Mouse (Mus musculus): ENCODE data around the gene Irgm2. TPM values are rescaled to one million over a fixed set of nuclear protein-coding genes. Genes with fewer than 3 reads are reported as not detected.
"Not testable (repeated sequence)": the region's sequence is repeated elsewhere in the genome, so short reads cannot be mapped to it uniquely, and the experiment has no call there.

The Irgm2 gene
- total RNA-seq (2021) = 10 to 100 TPM; 11.5 to 25.9 TPM
- long read RNA-seq, experiment 1, partial matches to known transcripts = 0 of 4 reads
- long read RNA-seq, experiment 1, other reads (novel, unspliced or antisense) = 0 of 4 reads
- long read RNA-seq, experiment 2, partial matches to known transcripts = 0 of 5 reads
- long read RNA-seq, experiment 2, other reads (novel, unspliced or antisense) = 5 of 5 reads

DNA sequence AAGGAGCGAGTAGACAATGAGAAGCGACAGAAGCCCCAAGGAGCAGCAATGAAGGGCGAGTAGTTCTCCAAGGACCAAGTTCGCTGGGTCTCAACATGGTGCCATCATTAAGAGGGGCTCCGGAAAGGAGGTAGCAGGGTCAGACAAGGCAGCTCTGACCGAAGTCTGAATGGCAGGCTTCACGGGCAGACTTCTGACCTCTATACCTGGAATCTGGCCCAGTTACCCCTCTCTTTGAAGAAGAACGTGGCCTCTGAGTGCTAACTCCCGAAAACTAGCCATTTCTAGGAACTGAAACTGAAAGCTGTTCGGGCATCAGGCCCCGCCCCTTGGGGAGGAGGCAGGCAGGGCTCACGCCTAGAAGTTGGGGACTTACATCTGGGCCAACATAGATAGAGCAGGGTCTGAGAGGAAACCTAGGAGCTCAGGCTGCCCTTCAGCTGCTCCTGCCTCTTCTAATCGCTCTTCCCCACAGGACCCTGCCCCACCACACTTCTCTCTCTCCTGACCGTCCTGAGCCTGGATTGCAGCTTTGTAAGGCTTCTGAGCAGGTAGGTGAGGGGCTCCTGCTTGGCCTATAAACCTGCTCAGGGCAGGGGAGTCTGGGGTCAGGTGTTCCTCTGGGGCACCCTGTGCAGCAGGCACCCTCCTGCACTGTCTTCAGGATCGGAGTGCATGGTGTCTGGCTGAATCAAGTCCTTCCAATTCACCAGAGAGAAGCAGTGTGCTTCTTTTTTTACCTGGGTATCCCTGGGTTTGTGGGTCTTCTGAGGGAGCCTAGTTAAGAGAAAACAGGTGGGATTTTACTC is at the start of gene Irgm2, which contains the start of gene Igtp:
Gene Irgm2, plus strand, starts transcription at position 390 of the 809 bp plus-strand sequence.
Gene Igtp, plus strand, starts transcription at position 328 of the 809 bp plus-strand sequence.
- DNase-seq (ENCODE audit: low spot score in 2 of 2) = peak; percentile 77 to 80

DNA sequence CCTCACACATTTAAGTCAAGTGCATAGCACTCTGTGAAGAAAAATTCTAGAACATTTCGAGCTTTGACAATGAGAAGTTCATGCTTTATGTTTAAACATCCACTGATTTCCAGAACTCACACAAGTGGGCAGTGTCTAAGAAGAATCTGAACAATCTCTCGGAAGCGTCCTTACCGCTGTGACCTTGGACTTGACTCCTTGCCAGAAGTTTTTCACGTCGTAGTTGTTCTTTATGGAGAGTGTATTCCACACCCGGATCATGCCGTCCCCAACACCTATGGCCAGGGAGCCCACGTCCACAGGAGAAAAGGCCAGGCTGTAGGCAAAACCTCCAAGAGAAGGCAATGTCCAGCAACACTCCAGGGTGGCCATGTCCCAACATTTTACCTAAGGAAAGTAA is 44.0 kb upstream of the Irgm2 start:
- no peak for DNase-seq (ENCODE audit: low spot score in 2 of 2)

DNA sequence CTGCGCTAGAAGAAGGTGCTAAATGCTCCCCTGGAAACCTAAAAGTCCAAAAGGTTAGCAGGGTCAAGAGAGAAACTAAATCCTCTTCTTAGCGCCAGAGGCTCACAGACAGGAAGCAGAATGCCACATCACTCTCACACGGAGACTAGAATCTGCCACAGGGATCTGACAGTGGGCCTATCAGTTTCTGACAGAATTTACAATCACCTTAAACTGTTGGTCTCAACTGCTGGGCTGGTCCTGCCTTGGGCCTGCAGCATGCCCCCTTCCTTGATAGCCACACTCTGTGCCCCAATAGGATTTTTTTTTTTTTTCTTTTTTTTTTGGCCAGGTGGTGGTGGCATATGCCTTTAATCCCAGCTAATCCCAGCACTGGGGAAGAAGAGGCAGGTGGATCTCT is 42.5 kb upstream of the Irgm2 start:
- no peak for DNase-seq (ENCODE audit: low spot score in 2 of 2)

DNA sequence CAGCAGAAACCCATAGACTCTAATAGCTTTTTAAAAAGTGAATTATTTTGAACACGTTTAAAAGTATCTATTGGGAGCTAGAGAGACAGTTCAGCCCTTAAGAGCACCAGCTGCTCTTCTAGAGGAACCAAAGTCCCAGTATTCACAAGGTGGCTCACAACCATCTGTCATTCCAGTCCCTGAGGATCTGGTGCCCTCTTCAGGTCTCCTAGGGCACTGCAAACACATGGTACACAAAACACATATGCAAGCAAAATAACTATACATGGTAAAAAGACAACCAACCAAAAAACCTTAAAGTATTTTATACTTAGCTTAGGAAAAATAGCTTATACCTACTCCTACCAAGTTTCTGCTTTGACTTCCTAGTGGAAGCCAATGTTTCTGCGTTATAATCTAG is 34.3 kb upstream of the Irgm2 start:
- DNase-seq (ENCODE audit: low spot score in 2 of 2) = no peak

DNA sequence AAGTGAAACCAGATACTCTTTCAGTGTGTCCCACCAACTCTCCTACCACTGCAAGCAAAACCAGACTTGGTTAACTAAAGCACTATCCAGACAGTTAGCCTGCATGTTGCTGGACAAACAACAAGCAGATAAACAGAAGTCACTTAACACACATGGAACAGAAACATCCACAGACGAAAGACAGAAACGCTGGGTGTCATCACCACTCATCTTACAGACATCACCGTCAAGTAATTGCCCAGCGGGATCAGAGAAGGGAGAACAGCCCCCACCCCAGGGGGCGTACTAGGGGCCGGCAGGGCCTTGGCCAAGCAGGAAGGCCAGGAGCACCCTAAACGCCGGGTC is 31.6 kb upstream of the Irgm2 start:
- no peak for DNase-seq (ENCODE audit: low spot score in 2 of 2)

DNA sequence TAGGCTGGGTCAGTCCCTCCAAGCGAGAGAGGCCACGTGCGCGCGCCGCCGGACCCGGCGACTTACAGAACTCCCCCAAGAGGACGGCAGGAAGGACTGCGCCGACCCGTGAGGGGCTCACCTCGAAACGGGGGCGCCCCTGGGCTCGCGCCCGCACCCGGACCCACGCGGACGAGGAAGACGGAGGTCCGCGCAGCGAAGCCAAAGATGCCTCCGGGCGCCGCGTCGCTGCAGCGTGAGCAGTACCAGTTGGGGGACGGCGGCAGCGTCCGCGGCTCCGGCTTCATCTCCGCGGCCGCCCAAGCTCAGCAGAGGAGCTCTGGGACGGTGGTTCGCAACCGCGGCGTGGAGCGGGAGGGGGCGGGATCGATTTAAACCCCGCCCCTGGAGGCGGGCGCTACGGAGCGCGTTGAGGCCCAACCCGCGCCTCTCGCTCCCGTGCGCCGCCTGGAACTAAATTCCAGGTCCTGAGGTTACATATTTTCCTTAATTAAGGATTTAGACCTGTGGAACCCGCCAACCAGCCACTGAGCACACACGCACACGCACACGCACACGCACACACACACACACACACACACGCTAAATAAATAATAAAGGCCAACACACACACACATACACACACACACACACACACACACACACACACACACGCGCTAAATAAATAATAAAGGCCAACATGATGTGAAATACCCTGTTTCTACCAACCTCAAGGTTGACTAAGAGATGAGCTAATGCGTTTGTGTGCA is 31.1 kb upstream of the Irgm2 start, which contains the start of gene Gemin5:
Gene Gemin5, minus strand, starts transcription at position 373 of the 749 bp plus-strand sequence.
- DNase-seq (ENCODE audit: low spot score in 2 of 2) = peak; percentile 90 to 91

DNA sequence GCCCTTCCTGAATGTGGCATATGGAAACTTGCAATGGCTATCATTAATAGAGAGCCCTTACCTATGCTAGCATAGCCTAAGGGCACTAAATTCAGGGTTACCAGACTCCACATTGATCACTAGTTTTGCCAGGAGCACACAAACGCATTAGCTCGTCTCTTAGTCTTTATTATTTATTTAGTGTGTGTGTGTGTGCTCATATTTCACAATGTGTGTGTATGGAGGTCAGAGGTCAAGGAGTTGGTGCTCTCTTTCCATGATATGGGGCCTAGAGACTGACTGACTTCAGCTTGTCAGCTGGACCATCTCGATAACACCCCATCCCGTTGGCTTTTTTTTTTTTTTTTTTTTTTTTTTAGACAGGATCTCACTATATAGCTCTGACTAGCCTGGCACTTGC is 29.8 kb upstream of the Irgm2 start:
- DNase-seq (ENCODE audit: low spot score in 2 of 2) = no peak

DNA sequence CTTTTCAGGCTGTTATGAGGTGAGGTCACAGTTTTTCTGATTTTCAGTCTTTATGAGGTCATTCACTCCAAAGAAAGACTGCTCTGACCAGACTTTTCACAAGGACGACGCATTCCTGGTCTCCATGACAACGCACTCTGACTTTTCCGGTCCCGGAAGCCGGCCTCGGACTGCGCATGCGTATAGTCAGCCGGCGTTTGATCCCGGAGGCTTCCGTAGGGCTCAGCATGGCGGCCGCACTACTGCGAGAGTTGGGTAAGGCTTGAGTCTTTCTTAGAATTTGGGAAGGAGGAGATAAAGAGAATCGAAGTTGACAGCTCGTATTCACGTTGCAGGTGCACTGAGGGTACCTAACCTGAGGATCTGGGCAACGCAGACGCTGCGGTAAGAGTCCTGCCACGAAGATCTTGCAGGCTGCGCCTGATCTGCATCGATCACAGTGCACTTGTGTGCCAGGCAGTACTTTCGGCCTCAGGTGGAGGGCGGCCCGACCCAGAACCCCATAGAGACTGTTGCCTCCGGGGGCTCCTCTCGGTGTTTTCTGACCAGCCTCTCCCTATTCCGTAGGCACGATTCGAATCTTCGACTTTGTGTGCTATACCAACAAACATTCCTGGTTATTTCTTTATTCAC is 27.8 kb upstream of the Irgm2 start, which contains the start of gene Mrpl22:
Gene Mrpl22, plus strand, starts transcription at position 203 of the 633 bp plus-strand sequence.
- DNase-seq (ENCODE audit: low spot score in 2 of 2) = peak; percentile 96 to 97

DNA sequence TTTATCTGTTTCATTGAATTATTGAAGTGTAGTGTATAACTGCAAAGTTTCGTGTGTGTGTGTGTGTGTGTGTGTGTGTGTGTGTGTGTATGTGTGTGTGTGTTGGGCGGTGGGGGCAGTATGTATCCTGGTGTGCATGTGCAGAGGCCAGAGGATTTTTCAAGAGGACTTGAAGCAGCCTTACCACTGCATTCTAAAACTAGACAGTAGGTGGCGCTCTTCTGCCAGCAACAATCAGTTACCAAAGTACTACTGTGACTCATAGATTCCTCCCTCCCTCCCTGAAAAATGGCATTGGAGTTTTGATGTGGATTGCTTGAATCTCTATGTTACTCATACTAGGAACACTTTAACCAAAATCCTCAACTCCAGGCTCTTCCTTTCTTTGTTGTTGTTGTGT is 19.9 kb upstream of the Irgm2 start:
- peak; percentile 69 to 75 for DNase-seq (ENCODE audit: low spot score in 2 of 2)

DNA sequence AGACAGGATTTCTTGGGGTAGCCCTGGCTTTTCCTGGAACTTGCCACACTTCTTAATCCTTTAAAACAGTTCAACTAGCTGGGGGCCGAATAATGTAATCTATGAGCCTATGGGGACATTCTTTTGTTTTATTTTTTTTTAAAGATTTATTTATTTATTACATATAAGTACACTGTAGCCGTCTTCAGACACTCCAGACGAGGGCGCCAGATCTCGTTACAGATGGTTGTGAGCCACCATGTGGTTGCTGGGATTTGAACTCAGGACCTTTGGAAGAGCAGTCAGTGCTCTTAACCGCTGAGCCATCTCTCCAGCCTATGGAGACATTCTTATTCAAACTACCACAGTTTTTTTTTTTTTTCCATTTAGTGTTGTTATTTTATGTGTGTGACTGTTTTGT is 19.4 kb upstream of the Irgm2 start:
- not testable (repeated sequence) for DNase-seq (ENCODE audit: low spot score in 2 of 2)

DNA sequence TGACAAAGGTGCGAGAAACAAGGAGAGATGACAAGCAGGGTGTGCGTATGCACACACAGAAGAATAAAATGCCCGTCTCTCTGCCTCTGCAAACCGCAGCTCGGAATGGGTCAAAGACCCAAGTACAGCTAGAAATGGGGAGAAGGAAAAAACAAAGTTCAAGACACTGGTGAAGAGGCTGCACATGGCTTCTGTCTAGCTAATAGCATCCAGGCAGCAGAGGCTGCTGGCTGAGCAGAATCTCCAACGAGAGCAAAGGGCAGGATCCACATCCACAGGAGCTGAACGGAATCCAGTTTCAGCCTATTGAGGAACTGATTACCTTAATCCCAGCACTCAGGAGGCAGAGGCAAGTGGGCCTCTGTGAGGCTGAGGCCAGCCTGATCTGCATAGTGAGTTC is 18.7 kb upstream of the Irgm2 start:
- DNase-seq (ENCODE audit: low spot score in 2 of 2) = no peak

DNA sequence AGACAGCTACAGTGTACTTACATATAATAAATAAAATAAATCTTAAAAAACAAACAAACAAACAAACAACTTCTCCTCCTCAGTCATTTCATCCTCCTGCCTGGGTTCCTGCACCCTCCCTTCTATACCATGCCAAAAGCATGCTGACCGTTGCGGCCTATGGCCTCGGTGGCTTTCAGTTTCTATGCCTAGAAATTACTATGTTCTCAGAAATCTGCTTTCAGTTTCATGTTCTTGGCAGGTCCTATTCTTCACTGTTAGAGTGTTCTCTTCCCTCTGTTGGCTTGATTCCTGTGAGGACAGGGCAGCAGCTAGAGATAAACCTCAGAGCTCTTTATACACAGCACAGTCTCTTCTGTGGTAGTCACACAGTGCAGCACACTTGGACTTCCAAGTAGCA is 15.8 kb upstream of the Irgm2 start:
- DNase-seq (ENCODE audit: low spot score in 2 of 2) = no peak

DNA sequence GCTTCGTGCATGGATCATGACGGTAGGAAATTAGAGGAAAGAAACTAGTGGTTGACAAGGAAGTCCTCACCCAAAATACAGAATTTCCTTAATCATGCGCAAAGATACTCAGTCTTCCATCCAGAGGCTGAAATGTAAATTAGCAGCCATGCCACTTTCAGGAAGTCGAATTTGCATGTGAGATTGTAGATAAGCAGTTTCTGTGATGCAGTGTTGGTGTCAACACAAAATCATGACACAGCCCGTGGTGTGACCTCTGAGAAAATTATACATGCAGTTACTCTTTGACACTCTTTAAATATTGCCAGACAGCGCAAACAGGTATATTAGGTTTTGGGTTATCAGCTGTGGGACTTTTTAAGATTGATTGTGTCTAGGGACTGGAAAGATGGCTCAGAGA is 9.7 kb upstream of the Irgm2 start:
- DNase-seq (ENCODE audit: low spot score in 2 of 2) = no peak

DNA sequence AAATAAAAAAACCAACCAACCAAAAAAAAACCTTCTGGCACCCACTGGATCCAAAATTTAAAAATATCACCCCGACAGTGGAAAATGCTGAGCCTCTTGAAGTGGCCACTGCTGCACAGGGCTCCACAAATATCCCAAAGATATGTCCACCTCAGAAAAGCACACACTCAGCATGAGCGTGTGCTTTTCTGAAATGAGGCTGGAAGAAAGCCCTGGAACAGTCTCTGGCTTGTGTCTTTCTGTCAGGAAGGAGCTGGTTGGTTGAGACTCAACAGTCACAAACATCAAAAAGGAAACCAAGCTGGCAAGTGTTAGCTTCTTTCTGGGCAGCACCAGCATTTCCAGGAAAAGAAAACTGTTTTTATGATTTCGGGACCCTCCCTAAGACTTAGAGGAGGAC is 6.1 kb upstream of the Irgm2 start:
- DNase-seq (ENCODE audit: low spot score in 2 of 2) = no peak

DNA sequence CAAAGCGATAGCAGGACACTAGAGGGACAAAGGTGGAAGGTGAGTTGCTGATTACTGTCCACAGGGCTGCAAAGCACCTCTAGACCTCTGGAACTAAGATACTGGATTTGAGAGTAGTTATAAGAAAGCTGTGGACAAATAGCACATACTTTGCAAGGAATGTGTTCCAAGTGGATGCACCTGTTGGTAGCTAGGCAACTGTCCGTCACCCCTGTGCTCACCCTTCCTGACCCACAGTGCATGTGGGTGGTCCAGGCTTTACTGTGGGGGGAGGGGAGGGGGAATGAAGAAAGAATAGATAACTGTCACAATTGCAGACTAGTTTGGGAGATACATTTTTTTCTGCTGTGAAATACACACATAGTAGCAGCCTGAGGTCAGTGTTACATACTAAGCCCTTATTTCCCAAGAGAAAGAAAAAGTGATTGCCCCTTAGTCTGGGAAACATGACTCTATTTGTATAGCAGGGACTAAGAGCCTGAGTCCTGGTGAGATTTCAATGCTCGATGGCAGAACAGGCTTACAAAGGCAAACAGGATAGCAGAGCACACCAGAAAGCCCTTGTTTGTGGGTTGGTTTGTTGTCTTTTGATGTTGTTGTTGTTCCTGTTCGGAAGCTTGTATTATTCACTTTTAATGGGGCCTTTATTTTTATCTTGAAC is 5.4 kb upstream of the Irgm2 start:
- no peak for DNase-seq (ENCODE audit: low spot score in 2 of 2)

DNA sequence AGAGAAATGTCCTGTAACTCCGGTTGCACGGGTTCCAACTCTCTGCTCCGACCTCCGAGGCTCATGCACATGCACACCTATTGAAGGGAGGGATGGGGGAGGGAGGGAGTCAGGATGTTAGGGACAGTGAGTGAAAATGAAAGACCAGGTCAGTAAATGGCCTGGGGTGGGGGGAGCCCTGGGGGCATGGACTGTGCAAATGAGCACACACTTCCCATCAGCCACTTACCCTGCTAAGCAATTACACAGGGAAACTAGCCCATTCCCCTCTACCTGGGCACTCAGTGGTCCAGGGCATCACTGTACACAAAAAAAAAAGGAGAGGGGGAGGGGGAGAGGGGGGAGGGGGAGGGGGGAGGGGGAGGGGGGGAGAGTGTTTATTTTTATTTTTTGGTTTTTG is 755 bp upstream of the Irgm2 start:
- no peak for DNase-seq (ENCODE audit: low spot score in 2 of 2)

DNA sequence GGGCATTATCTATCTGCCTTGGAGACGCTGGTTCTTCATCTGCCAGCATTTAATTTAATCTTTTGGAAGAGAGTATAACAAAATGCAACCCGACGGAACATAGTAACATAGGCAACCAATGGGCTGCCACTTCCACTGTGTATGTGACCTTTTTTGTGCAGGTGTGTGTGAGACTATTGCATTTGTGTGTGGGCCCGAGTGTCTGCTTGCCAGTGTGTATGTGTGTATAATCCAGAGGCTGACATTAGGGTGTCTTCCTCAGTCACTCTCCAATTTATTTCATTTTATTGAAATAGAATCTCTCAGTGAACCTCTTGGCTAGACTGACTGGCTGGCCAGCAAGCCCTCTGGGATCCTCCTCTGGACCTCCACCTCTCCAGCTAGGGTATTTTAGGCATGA is 808 bp downstream of the Irgm2 start:
- DNase-seq (ENCODE audit: low spot score in 2 of 2) = no peak

DNA sequence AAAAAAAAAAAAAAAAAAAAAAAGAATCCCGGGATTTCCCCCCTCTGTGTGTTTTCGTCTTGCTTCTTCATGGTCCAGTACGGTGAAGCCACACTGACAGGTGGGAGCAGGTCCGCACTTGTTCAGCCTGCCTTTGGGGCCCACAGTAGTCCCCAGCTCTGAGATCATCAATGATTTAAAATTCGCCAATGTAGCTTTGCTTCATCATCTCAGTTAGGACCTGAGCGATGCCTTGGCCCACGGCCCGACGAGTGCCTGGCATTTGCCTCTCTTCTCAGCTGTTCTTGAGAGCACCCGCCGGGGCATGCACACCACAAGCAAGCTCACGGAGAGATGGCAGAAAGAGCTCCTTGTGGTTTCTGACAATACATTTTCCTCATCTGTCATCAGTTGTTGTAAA is 1.6 kb downstream of the Irgm2 start:
- no peak for DNase-seq (ENCODE audit: low spot score in 2 of 2)

DNA sequence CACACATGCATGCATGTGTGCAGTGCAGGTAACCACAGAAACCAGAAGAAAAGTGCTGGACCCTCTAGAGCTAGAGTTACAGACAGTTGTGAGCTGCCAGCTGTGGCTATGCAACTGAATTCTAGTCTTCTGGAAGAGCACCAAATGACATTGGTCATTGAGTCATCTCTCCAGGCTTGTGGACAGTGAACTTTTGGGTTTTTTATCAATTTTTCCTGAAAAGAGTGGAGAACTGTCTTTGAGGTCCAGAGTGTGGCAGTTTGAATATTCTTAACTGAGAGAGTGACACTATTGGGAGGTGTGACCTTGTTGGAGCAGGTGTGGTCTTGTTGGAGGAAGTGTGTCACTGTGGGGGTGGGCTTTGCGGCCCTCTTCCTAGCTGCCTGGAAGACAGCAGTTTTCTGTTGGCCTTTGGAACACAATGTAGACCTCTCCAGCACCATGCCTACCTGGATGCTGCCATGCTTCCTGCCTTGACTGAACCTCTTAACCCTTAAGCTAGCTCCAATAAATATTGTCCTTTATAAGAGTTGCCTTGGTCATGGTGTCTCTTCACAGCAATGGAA is 11.0 kb downstream of the Irgm2 start:
- DNase-seq (ENCODE audit: low spot score in 2 of 2) = no peak

DNA sequence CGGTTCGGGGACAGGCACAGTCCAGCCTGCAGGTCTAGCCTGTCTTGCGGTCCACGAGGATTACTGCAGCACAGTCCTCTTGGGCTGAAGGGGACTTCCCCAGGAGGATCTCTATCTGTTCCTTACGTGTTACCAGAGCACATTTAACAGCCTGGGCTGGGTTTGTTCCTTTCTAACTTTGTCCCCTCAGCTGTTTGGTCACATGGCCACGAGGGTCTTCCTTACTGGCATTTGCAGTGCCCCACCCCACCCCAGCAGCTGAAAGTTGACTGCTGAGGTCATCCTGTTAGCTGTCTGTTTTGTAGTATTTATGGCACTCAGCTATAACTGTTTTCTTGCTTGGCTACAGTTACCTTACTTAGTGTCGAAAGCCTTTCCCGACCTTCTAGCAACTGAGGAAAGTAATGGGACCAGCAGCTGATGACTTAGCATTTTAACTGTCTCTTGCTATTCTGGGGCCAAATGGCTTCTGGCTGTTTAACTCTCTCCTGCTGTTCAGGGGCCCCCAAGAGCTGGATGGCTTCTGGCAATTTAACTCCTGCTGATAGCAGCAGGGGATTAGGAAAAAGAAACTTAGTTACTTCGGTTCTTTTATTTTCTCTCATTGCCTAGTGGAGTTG is 11.8 kb downstream of the Irgm2 start:
- no peak for DNase-seq (ENCODE audit: low spot score in 2 of 2)

All from adrenal gland, adult 18-20 months (tissue).